Mouse (Mus musculus) CH12.LX (cell line): Measurements from ENCODE around the gene Foxp1. TPM values are rescaled to one million over a fixed set of nuclear protein-coding genes. Genes with fewer than 3 reads are reported as not detected.

Source experiments
- DNase-seq: peaks from one replicate; pipeline ENCODE4 v3.0.0-alpha.2; 2013; ENCODE audit errors: extremely low read depth
- H3K27ac ChIP-seq: 2 replicates; pipeline ENCODE4 v1.5.1; 2012; ENCODE audit warnings: low read depth, mild to moderate bottlenecking, control low read depth, moderate library complexity; ENCODE audit not compliant: insufficient read depth
- H3K27me3 ChIP-seq: replicated peaks from 2 replicates; pipeline ENCODE3; 2012; ENCODE audit warnings: inconsistent platforms
- H3K36me3 ChIP-seq, 2 experiments: replicated peaks in 1 of 2; 2 replicates each; pipeline versions ENCODE3 to v1.6.1; 2012; ENCODE audit warnings: inconsistent platforms in 1 of 2, low read length in 1 of 2, mild to moderate bottlenecking in 1 of 2, mixed read lengths in 1 of 2, moderate library complexity in 1 of 2; ENCODE audit not compliant: control insufficient read depth in 1 of 2, insufficient read depth in 1 of 2
- H3K4me1 ChIP-seq, 2 experiments: 2 replicates each; pipeline ENCODE4 v1.6.1; 2012; ENCODE audit warnings: inconsistent platforms in 1 of 2, moderate library complexity in 1 of 2; ENCODE audit not compliant: insufficient read depth in 2 of 2, control insufficient read depth in 1 of 2
- H3K4me2 ChIP-seq: 2 replicates; pipeline ENCODE4 v1.6.1; 2012; ENCODE audit warnings: low read depth, mild to moderate bottlenecking, control low read depth; ENCODE audit not compliant: poor library complexity, insufficient read depth, severe bottlenecking
- H3K4me3 ChIP-seq, 3 experiments: fragments of 150-350 bp in 1 of 3; sonication (generic) in 1 of 3; replicated peaks in 1 of 3; 2 replicates each; pipeline versions ENCODE3 to v1.5.1; 2011 to 2012; ENCODE audit warnings: low read depth in 2 of 3, low read length in 2 of 3, mild to moderate bottlenecking in 2 of 3, moderate library complexity in 2 of 3, control low read depth in 1 of 3, improper control_type of control experiment in 1 of 3, inconsistent platforms in 1 of 3, mixed read lengths in 1 of 3; ENCODE audit not compliant: poor library complexity in 1 of 3
- H3K79me2 ChIP-seq: replicated peaks from 2 replicates; pipeline ENCODE4 v1.6.1; 2012; ENCODE audit warnings: mild to moderate bottlenecking, moderate library complexity; ENCODE audit not compliant: control insufficient read depth, poor library complexity, insufficient read depth, severe bottlenecking; ENCODE audit errors: extremely low read depth
- H3K9ac ChIP-seq: 2 replicates; pipeline ENCODE4 v1.6.1; 2012; ENCODE audit warnings: low read depth, mild to moderate bottlenecking, control low read depth, moderate library complexity; ENCODE audit not compliant: insufficient read depth
- H3K9me3 ChIP-seq: replicated peaks from 2 replicates; pipeline ENCODE3; 2012; ENCODE audit warnings: low read length, inconsistent platforms, mixed read lengths
- BHLHE40 ChIP-seq: IDR thresholded peaks from 2 replicates; pipeline ENCODE4 v1.6.1; 2011; ENCODE audit warnings: mild to moderate bottlenecking, low read depth, low read length, improper control_type of control experiment
- CHD1 ChIP-seq: IDR thresholded peaks from 2 replicates; pipeline ENCODE4 v1.6.1; 2012; ENCODE audit warnings: low read depth, low read length, improper control_type of control experiment, inconsistent platforms
- CHD2 ChIP-seq: IDR thresholded peaks from 2 replicates; pipeline ENCODE4 v1.6.1; 2011; ENCODE audit warnings: low read length, improper control_type of control experiment
- CTCF ChIP-seq, 2 experiments: IDR thresholded peaks in 1 of 2; conservative IDR thresholded peaks in 1 of 2; 2 replicates each; pipeline ENCODE4 v1.5.1; 2011 to 2012; ENCODE audit warnings: low read depth in 2 of 2, low read length in 2 of 2, improper control_type of control experiment in 1 of 2, inconsistent platforms in 1 of 2, mild to moderate bottlenecking in 1 of 2, moderate library complexity in 1 of 2
- E2F4 ChIP-seq: IDR thresholded peaks from 2 replicates; pipeline ENCODE4 v1.6.1; 2011; ENCODE audit warnings: low read depth, low read length, improper control_type of control experiment; ENCODE audit not compliant: insufficient replicate concordance
- ELF1 ChIP-seq: IDR thresholded peaks from 2 replicates; pipeline ENCODE4 v1.6.1; 2014; ENCODE audit warnings: low read depth, mild to moderate bottlenecking, inconsistent platforms, low read length, improper control_type of control experiment
- EP300 ChIP-seq: IDR thresholded peaks from 2 replicates; pipeline ENCODE4 v1.6.1; 2011; ENCODE audit warnings: low read length, improper control_type of control experiment
- ETS1 ChIP-seq: conservative IDR thresholded peaks from 2 replicates; pipeline ENCODE4 v1.6.1; 2012; ENCODE audit warnings: low read depth, mild to moderate bottlenecking, inconsistent platforms, low read length, improper control_type of control experiment, moderate library complexity
- GABPA ChIP-seq: IDR thresholded peaks from 2 replicates; pipeline ENCODE4 v1.6.1; 2012; ENCODE audit warnings: low read depth, low read length, improper control_type of control experiment, inconsistent platforms; ENCODE audit not compliant: insufficient replicate concordance
- HCFC1 ChIP-seq: IDR thresholded peaks from 2 replicates; pipeline ENCODE4 v1.6.1; 2012; ENCODE audit warnings: low read depth, mild to moderate bottlenecking, inconsistent platforms, low read length, improper control_type of control experiment
- IRF4 ChIP-seq: IDR thresholded peaks from 2 replicates; pipeline ENCODE4 v1.6.1; 2014; ENCODE audit warnings: low read depth, mild to moderate bottlenecking, inconsistent platforms, low read length, improper control_type of control experiment
- JUN ChIP-seq: IDR thresholded peaks from 2 replicates; pipeline ENCODE4 v1.6.1; 2011; ENCODE audit warnings: low read depth, mild to moderate bottlenecking, low read length, improper control_type of control experiment, moderate library complexity; ENCODE audit not compliant: insufficient read depth
- JUND ChIP-seq: conservative IDR thresholded peaks from 2 replicates; pipeline ENCODE4 v1.6.1; 2011; ENCODE audit warnings: low read depth, low read length, improper control_type of control experiment
- KAT2A ChIP-seq: IDR thresholded peaks from 2 replicates; pipeline ENCODE4 v1.6.1; 2012; ENCODE audit warnings: low read length, improper control_type of control experiment, inconsistent platforms; ENCODE audit not compliant: insufficient replicate concordance
- MAFK ChIP-seq: IDR thresholded peaks from 2 replicates; pipeline ENCODE4 v1.6.1; 2011; ENCODE audit warnings: low read length, improper control_type of control experiment; ENCODE audit not compliant: insufficient replicate concordance
- MAX ChIP-seq: IDR thresholded peaks from 2 replicates; pipeline ENCODE4 v1.6.1; 2011; ENCODE audit warnings: low read length, improper control_type of control experiment
- MAZ ChIP-seq: IDR thresholded peaks from 2 replicates; pipeline ENCODE4 v1.6.1; 2012; ENCODE audit warnings: low read depth, mild to moderate bottlenecking, inconsistent platforms, low read length, improper control_type of control experiment, moderate library complexity
- MEF2A ChIP-seq: IDR thresholded peaks from 2 replicates; pipeline ENCODE4 v1.6.1; 2014; ENCODE audit warnings: low read depth, mild to moderate bottlenecking, inconsistent platforms, low read length, improper control_type of control experiment, borderline replicate concordance
- MXI1 ChIP-seq: IDR thresholded peaks from 2 replicates; pipeline ENCODE4 v1.6.1; 2011; ENCODE audit warnings: mild to moderate bottlenecking, low read depth, low read length, improper control_type of control experiment
- MYC ChIP-seq: IDR thresholded peaks from 2 replicates; pipeline ENCODE4 v1.6.1; 2011; ENCODE audit warnings: low read depth, mild to moderate bottlenecking, improper control_type of control experiment, low read length
- NELFE ChIP-seq: IDR thresholded peaks from 2 replicates; pipeline ENCODE4 v1.6.1; 2011; ENCODE audit warnings: low read depth, low read length, improper control_type of control experiment
- NRF1 ChIP-seq: IDR thresholded peaks from 2 replicates; pipeline ENCODE4 v1.6.1; 2014; ENCODE audit warnings: low read depth, mild to moderate bottlenecking, inconsistent platforms, low read length, improper control_type of control experiment, moderate library complexity
- PAX5 ChIP-seq: IDR thresholded peaks from 2 replicates; pipeline ENCODE4 v1.6.1; 2012; ENCODE audit warnings: low read length, inconsistent platforms, mixed read lengths
- POLR2A ChIP-seq: IDR thresholded peaks from 2 replicates; pipeline ENCODE4 v1.6.1; 2011; ENCODE audit warnings: low read depth, mild to moderate bottlenecking, improper control_type of control experiment, low read length
- POLR2AphosphoS2 ChIP-seq: IDR thresholded peaks from 2 replicates; pipeline ENCODE4 v1.6.1; 2011; ENCODE audit warnings: low read depth, low read length, improper control_type of control experiment
- RAD21 ChIP-seq: IDR thresholded peaks from 2 replicates; pipeline ENCODE4 v1.6.1; 2011; ENCODE audit warnings: low read depth, mild to moderate bottlenecking, low read length, improper control_type of control experiment, moderate library complexity
- RCOR1 ChIP-seq: conservative IDR thresholded peaks from 2 replicates; pipeline ENCODE4 v1.6.1; 2012; ENCODE audit warnings: low read depth, mild to moderate bottlenecking, inconsistent platforms, low read length, improper control_type of control experiment
- SIN3A ChIP-seq: IDR thresholded peaks from 2 replicates; pipeline ENCODE4 v1.6.1; 2012; ENCODE audit warnings: low read length, improper control_type of control experiment, inconsistent platforms
- SMC3 ChIP-seq: IDR thresholded peaks from 2 replicates; pipeline ENCODE4 v1.6.1; 2011; ENCODE audit warnings: low read depth, low read length, improper control_type of control experiment
- TBP ChIP-seq: conservative IDR thresholded peaks from 2 replicates; pipeline ENCODE4 v1.6.1; 2011; ENCODE audit warnings: low read depth, low read length, improper control_type of control experiment
- TCF12 ChIP-seq: IDR thresholded peaks from 2 replicates; pipeline ENCODE4 v1.6.1; 2014; ENCODE audit warnings: low read depth, mild to moderate bottlenecking, inconsistent platforms, low read length, improper control_type of control experiment
- UBTF ChIP-seq: IDR thresholded peaks from 2 replicates; pipeline ENCODE4 v1.6.1; 2012; ENCODE audit warnings: low read depth, mild to moderate bottlenecking, inconsistent platforms, low read length, improper control_type of control experiment, moderate library complexity
- USF1 ChIP-seq: IDR thresholded peaks from 2 replicates; pipeline ENCODE4 v1.6.1; 2014; ENCODE audit warnings: low read depth, mild to moderate bottlenecking, inconsistent platforms, low read length, improper control_type of control experiment
- USF2 ChIP-seq: conservative IDR thresholded peaks from 2 replicates; pipeline ENCODE4 v1.6.1; 2011; ENCODE audit warnings: low read depth, low read length, improper control_type of control experiment
- ZC3H11A ChIP-seq: IDR thresholded peaks from 2 replicates; pipeline ENCODE4 v1.6.1; 2012; ENCODE audit warnings: low read depth, mild to moderate bottlenecking, inconsistent platforms, low read length, improper control_type of control experiment
- ZKSCAN1 ChIP-seq: IDR thresholded peaks from 2 replicates; pipeline ENCODE4 v1.6.1; 2012; ENCODE audit warnings: low read depth, inconsistent platforms, low read length, improper control_type of control experiment, borderline replicate concordance
- ZMIZ1 ChIP-seq: IDR thresholded peaks from 2 replicates; pipeline ENCODE4 v1.6.1; 2012; ENCODE audit warnings: low read depth, mild to moderate bottlenecking, inconsistent platforms, low read length, improper control_type of control experiment
- ZNF384 ChIP-seq: IDR thresholded peaks from 2 replicates; pipeline ENCODE4 v1.6.1; 2012; ENCODE audit warnings: low read depth, low read length, improper control_type of control experiment, inconsistent platforms
- dilution Hi-C: fragments of 300-500 bp; cut with MboI; formaldehyde crosslinking; loops from 2 replicates; pipeline ENCODE4 v1.14.3; 2020; ENCODE audit warnings: low sequenced_read_pairs; ENCODE audit not compliant: extremely low pct_unique_long_range_greater_than_20kb, extremely low pct_ligation_motif_present
- in situ Hi-C: fragments of 300-500 bp; cut with MboI; formaldehyde crosslinking; loops from 3 replicates; pipeline ENCODE4 v1.14.3; 2019; ENCODE audit warnings: low sequenced_read_pairs, low pct_ligation_motif_present, low pct_unique_long_range_greater_than_20kb, mixed read lengths
- polyA plus RNA-seq: library from polyadenylated mRNA; unstranded; fragments of >175 nt; gene quantifications from 2 replicates; pipeline ENCODE4 v1.2.1, GENCODE M21; 2012; ENCODE audit warnings: low read depth; ENCODE audit not compliant: insufficient read length
- total RNA-seq, 2 experiments: library from RNA; depleted of rRNA; stranded (reverse); fragments of 300-350 nt in 1 of 2; fragments of >200 nt in 1 of 2; gene quantifications; 2 replicates each; pipeline ENCODE4 v1.2.3; 2012 to 2014

Gene Foxp1
- total and polyA plus RNA-seq, 3 experiments = 66.5 to 105 (median 87.4) TPM

- H3K9ac ChIP-seq = peak overlapping the region; percentile 89
- peak overlapping the region; percentile 100 for H3K27ac ChIP-seq
These were observed 184.3 kb downstream of the Foxp1 start for GRCm38 (mm10) chr6:99338174-99338573.

GRCm38 (mm10) chr6:99337575-99337974 is 184.9 kb downstream of the Foxp1 start:
- no peak for DNase-seq
- Histone ChIP-seq H3K27me3 (no peaks in the 10 kb centered on the region), H3K9me3 (no peaks in the 10 kb centered on the region), H3K36me3 (no peaks in the 10 kb centered on the region), H3K4me2 (peak overlapping the region; percentile 88), H3K4me3 (peak overlapping the region; percentile 29 to 77 (median 41)), H3K9ac (peak overlapping the region; percentile 89), H3K79me2 (peaks cover 14% of the 10 kb centered on the region), H3K4me1 (peaks cover 21 to 88% of the 10 kb centered on the region in 2 experiments), H3K27ac (peak overlapping the region; percentile 100)
- peak; percentile 22; the same call in 1 of the 2 replicates for TF ChIP-seq ETS1
- TF ChIP-seq BHLHE40 = peak; percentile 93
- 0 out of 2 replicates have a peak, but pooled peaks have one; percentile 20 for TF ChIP-seq ZNF384
- peak; percentile 33; the same call in 1 of the 2 replicates for TF ChIP-seq MYC
- peak; percentile 56; the same call in 1 of the 2 replicates for TF ChIP-seq MAX
- no peak for TF ChIP-seq KAT2A
- TF ChIP-seq GABPA = no peak
- no peak; the same call in 1 of the 2 replicates for TF ChIP-seq MXI1
- TF ChIP-seq JUND = no peak
- no peak for TF ChIP-seq USF1
- dilution Hi-C loops = no loop called here
- in situ Hi-C loops = loop anchor here (5.0 kb wide), 1 partner anchor 50 kb away; no protein-coding TSS in a partner anchor

More at GRCm38 (mm10) chr6:99338174-99338573, 184.3 kb downstream of the Foxp1 start:
- Histone ChIP-seq H3K4me1 (peaks cover 18 to 85% of the 10 kb centered on the region in 2 experiments), H3K4me2 (peak overlapping the region; percentile 88), H3K79me2 (peaks cover 13% of the 10 kb centered on the region), H3K36me3 (no peaks in the 10 kb centered on the region), H3K27me3 (no peaks in the 10 kb centered on the region)
- in situ Hi-C loops = loop anchor here (5.0 kb wide), 1 partner anchor 49 kb away; no protein-coding TSS in a partner anchor
- TF ChIP-seq USF2 = no peak
- TF ChIP-seq SMC3 = no peak
- TF ChIP-seq TCF12 = 0 out of 2 replicates have a peak, but pooled peaks have one; percentile 15
- TF ChIP-seq E2F4 = no peak
- no peak for TF ChIP-seq POLR2AphosphoS2
- TF ChIP-seq CHD1 = peak; percentile 4; the same call in 1 of the 2 replicates
- no peak for TF ChIP-seq PAX5
- TF ChIP-seq KAT2A = 0 out of 2 replicates have a peak, but pooled peaks have one; percentile 32
- no peak for TF ChIP-seq RCOR1
- TF ChIP-seq ELF1 = peak; percentile 40; the same call in 1 of the 2 replicates
- TF ChIP-seq MAFK = peak; percentile 23; the same call in 1 of the 2 replicates
- TF ChIP-seq EP300 = peak; percentile 48
- TF ChIP-seq USF1 = no peak
- peak; percentile 39; the same call in 1 of the 2 replicates for TF ChIP-seq NELFE
- TF ChIP-seq POLR2A = no peak
- peak; percentile 49; the same call in 1 of the 2 replicates for TF ChIP-seq MAZ
- TF ChIP-seq JUN = no peak
- no peak for TF ChIP-seq JUND
- TF ChIP-seq IRF4 = peak; percentile 32; the same call in 1 of the 2 replicates
- no peak for TF ChIP-seq CTCF (conservative IDR thresholded peaks at IDR 0.05 in 1 of 2, IDR thresholded peaks at IDR 0.05 in 1 of 2; ENCODE audit: low read depth in 2 of 2, low read length in 2 of 2)
- TF ChIP-seq HCFC1 = 0 out of 2 replicates have a peak, but pooled peaks have one; percentile 9
- no peak for TF ChIP-seq RAD21
- TF ChIP-seq MAX = peak; percentile 46; the same call in 1 of the 2 replicates
- no peak for TF ChIP-seq MYC
- TF ChIP-seq ETS1 = peak; percentile 33
- 0 out of 2 replicates have a peak, but pooled peaks have one; percentile 10 for TF ChIP-seq TBP
- TF ChIP-seq ZC3H11A = no peak
- TF ChIP-seq UBTF = 0 out of 2 replicates have a peak, but pooled peaks have one; percentile 55
- TF ChIP-seq MXI1 = no peak
- no peak; the same call in 1 of the 2 replicates for TF ChIP-seq ZMIZ1
- TF ChIP-seq ZNF384 = no peak
- TF ChIP-seq ZKSCAN1 = no peak
- TF ChIP-seq BHLHE40 = peak; percentile 36; the same call in 1 of the 2 replicates
- peak; percentile 62 for TF ChIP-seq CHD2
- peak; percentile 70; the same call in 1 of the 2 replicates for TF ChIP-seq SIN3A
- TF ChIP-seq NRF1 = no peak
- TF ChIP-seq GABPA = no peak
- peak; percentile 20; the same call in 1 of the 2 replicates for TF ChIP-seq MEF2A
- TF ChIP-seq, all 38 proteins: peak for 18
- no peaks in the 10 kb centered on the region for H3K9me3 ChIP-seq
- no peak for DNase-seq
- dilution Hi-C loops = no loop called here
- H3K4me3 ChIP-seq = peak overlapping the region; percentile 24 to 77 (median 29)
